Mouse (Mus musculus) A20 (cell line): Measurements from ENCODE around the gene 1600014C23Rik.

Experiments used
- DNase-seq: peaks from one replicate; pipeline ENCODE4 v3.0.0-alpha.2; 2011; ENCODE audit warnings: low read depth, low spot score

The 1600014C23Rik gene

GRCm38 (mm10) chr17:45733735-45734301, at the start of gene 1600014C23Rik:
TSS of gene 1600014C23Rik (minus strand) at chr17:45733844.
- peak; percentile 90 for DNase-seq

GRCm38 (mm10) chr17:45778446-45778845, 44.8 kb upstream of the 1600014C23Rik start:
- no peak for DNase-seq

- no peak for DNase-seq
These were observed 43.8 kb upstream of the 1600014C23Rik start for GRCm38 (mm10) chr17:45777431-45777830.

DNA sequence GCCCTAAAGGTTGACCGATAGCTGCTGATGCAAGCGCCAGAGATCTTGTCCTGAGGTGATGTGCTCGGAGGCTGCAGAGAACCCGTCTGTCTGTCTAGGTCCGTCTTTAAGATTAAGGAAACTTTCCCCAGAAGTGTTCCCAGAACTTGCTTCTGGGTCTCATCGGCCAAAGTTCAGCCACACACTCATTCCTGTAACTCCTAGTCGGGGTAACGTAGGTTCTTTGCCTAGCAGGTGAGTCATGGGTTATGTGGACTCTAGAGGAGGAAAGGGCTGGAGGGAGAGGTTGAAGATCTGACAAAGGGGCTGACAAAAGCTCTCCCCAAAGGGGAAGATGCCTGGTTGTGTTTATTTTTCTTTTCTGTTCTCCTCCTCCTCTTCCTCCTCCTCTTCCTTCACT, 42.5 kb upstream of the 1600014C23Rik start:
- no peak for DNase-seq

GRCm38 (mm10) chr17:45775468-45775867, 41.8 kb upstream of the 1600014C23Rik start:
- peak; percentile 52 for DNase-seq

DNA sequence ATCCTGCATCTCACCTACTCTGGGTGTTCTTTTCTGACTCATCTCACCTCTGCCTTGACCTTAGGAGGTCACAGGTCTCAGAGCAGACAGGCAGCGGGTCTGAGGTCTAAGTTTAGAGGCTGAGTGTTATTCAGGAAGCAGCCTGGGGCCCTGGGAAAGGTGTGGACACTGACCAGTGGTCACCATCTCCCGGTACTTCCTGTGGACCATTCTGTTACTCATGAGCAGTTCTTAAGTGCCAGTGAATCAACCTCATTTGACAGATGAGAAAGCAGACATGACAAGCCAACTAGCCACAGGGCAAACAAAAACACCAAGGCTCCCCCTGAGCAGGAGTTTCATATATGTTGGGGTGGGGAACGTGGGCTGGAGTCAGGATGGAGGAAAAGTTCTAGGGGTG, 38.9 kb upstream of the 1600014C23Rik start:
- no peak for DNase-seq

DNA sequence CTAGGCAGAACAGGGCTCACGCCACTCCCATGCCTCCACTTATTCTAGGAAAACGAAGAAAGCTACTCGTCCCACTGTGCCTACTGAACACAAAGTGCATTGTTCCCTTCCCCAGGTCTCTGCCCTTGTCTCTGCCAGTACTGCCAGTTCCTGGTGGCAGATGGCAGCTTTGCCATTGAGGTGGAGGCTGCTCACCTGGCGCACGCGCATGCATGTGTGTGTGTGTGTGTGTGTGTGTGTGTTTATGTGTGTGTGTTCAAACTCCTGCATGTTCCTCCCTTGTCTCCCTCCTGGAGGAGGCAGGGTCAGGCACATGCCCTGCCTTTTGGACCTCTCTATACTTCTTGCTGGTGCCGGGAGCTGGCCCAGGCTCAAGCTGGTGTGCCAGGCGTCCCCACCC, 38.5 kb upstream of the 1600014C23Rik start:
- no peak for DNase-seq

- no peak for DNase-seq
These were observed 36.8 kb upstream of the 1600014C23Rik start for GRCm38 (mm10) chr17:45770441-45770840.

DNA sequence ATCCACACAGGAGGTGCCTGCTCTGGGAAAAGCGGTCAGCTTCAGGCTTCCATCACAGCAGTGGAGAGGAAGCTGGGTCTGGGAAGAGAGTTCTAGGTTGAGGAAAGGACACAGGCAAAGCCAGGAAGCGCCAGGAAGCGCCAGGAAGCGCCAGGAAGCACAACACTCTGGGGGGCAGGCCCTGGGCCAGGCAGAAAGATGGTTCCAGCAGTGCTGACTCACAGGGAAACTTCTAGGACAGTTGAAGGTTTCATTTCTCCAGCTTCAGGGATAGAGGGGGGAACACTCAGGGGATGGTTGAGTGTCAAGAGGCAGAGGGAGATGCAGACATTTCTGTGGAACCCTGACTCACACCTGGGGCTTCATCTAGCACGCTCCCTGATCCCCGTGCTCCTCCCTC, 36.2 kb upstream of the 1600014C23Rik start:
- no peak for DNase-seq

DNA sequence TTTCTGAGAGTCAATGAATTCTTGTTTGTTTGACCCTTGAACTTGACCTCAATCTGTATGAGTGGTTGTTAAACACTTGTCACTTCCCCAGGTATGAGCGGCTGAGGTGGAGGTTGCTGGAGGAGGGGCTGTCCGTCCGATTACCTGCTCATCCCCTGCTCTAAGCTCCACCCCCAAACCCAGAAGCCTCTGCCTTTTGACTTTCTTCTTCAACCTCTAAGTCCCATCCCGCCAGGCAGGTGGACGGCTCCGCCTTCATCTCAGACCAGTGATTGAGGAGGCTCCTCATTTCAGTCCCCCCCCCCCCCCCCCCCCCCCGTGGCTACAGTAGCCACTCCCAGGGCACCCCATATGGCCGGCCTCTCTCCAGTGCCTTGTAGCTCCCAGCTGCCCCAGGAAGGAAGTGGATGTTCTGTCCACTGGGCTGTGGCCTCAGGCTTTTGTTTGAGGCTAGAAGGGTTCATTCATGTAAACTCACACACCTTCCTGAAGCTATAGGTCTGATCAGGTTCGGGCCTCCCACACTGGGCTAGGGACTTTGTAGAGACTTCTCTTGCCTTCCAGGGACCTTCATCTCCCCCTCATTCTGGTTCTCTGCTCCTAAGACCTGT, 34.0 kb upstream of the 1600014C23Rik start:
- no peak for DNase-seq

GRCm38 (mm10) chr17:45766735-45767535, 33.3 kb upstream of the 1600014C23Rik start:
- DNase-seq = peak; percentile 40

- no peak for DNase-seq
These were observed 32.3 kb upstream of the 1600014C23Rik start for GRCm38 (mm10) chr17:45765914-45766313.

GRCm38 (mm10) chr17:45763188-45763587, 29.5 kb upstream of the 1600014C23Rik start:
- no peak for DNase-seq

DNA sequence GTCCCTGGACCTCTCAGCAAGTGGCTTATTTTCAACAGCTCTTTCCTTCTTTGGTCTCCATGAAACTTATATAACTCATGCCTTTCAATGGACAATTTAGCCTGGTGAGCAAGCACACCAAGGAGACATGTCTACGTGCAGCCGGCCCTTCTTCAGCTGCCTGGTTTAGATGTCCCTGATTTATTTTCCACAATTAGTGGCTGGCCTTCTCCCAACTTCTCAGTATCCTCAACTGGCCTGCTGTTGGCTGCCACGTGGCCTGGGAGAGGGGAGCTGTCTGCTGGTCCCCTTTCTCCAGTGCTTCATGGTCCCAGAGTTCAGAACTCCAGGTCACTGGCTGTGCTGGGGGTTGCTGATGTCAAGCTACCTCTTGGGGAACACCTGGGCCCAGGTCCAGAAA, 28.3 kb upstream of the 1600014C23Rik start:
- no peak for DNase-seq

GRCm38 (mm10) chr17:45760965-45761645, 27.5 kb upstream of the 1600014C23Rik start:
- DNase-seq = no peak

DNA sequence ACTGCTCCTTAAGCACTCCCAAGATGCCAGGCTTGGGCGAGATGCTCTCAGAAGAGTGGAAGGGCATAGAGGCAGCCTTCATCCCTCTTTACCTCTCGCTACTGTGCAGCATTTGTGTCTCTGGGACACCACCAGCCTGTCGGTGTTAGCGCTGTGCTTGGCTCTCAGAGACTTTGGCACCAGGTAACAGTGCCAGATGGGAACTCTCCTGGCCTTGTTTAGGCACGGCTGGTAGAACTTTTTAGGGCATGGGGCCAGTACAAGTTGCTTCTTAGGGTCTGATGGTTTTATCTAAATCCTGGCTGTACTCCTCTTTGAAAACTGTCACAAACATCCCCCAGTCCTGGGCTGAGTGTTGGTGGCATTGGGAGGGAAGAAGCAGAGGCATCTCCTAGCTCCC, 26.1 kb upstream of the 1600014C23Rik start:
- DNase-seq = no peak

DNA sequence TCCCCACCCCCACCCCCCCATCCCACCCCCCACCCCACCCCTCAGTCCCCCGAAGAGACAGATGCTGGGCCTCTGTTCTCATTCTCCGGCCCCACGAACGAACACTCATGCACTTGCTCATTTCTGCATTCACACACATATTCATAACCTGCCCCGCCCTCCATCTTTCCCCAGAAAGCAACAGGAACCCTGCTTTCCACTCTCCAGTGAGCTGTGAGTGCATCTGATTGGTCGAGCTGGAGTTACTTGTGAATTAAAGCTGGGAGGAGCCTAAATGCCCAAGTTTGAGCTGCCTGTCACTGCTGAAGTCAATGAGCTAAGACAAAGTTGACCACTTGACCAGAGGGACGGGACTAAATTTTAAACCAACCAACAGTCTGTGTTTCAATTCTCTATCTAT, 25.2 kb upstream of the 1600014C23Rik start:
- DNase-seq = no peak

DNA sequence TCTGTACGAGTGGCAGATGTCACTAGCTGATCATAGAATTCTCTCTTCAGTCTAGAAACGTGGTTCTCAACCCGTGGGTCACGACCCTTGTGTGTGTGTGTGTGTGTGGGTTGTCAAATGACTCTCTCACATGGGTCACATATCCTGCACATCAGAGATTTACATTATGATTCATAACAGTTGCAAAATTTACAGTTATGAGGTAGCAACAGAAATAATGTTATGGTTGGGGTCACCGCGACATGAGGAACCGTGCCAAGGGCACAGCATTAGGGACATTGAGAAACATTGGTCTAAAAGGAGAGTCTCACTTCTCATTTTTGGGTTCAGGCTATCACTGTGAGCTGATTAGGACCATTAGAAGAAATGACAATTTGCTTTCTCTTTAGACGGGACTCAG, 24.3 kb upstream of the 1600014C23Rik start:
- DNase-seq = peak; percentile 63

DNA sequence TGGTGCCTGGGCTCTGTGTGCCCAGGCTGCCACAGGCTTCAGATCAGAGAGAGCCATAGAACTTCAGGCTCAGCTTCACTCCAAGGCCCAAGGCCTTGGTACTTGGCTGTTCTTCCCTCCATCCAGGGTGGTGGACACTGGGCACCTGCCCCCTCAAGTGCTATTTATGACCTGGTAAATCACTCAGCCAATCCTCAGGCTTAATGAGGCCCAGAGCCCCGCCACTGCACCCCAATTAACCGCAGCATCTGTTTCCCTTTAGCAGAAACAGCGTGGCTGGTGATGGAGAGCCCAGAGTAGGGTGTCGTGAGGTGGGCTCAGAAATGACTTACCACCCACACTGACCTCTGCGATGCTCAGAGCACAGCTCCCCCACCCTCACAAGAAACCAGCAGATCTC, 23.2 kb upstream of the 1600014C23Rik start:
- no peak for DNase-seq

DNA sequence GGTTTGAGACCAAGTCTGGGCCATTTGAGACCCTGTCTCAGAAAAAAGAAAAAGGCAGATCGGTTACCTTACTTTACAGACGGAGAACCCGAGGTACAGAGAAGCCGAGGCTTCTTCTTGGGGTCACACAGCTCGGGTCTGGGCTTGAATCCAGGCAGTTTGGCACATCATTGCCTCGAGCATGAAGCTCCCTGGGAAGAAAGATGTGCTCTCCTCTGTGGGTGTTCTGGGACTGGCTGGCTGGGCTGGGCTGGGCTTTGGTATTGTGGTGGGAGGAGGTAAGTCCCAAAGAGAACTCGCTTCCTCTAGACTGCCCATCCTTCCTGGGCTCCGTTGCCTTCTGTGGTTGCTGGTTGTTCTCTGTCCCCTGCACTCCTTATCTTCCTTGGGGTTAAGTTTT, 22.7 kb upstream of the 1600014C23Rik start:
- DNase-seq = no peak

GRCm38 (mm10) chr17:45754186-45754862, 20.7 kb upstream of the 1600014C23Rik start:
- no peak for DNase-seq

GRCm38 (mm10) chr17:45752678-45753077, 19.0 kb upstream of the 1600014C23Rik start:
- peak; percentile 70 for DNase-seq
